Mouse (Mus musculus) cortical plate, adult 2 months (tissue): ENCODE results near the gene Olfr971. TPM values are rescaled to one million over a fixed set of nuclear protein-coding genes. Genes with fewer than 3 reads are reported as not detected.
"Not testable (repeated sequence)": the region's sequence is repeated elsewhere in the genome, so short reads cannot be mapped to it uniquely, and the experiment has no call there.

Source experiments
- H3K27ac ChIP-seq: fragments of 200-500 bp; 2 replicates; pipeline ENCODE4 v1.5.1; 2012; ENCODE audit warnings: low read length, control low read depth, inconsistent platforms; ENCODE audit not compliant: insufficient read depth
- H3K4me1 ChIP-seq: fragments of 200-500 bp; 2 replicates; pipeline ENCODE4 v1.6.1; 2011; ENCODE audit warnings: low read length; ENCODE audit not compliant: control insufficient read depth, insufficient read depth
- H3K4me3 ChIP-seq: fragments of 200-500 bp; 2 replicates; pipeline ENCODE4 v1.5.1; 2011; ENCODE audit warnings: mild to moderate bottlenecking, low read length, control low read depth; ENCODE audit not compliant: insufficient read depth
- CTCF ChIP-seq: fragments of 200-500 bp; IDR thresholded peaks from 2 replicates; pipeline ENCODE4 v1.5.1; 2011; ENCODE audit warnings: mild to moderate bottlenecking, control low read depth, low read length; ENCODE audit not compliant: insufficient read depth; ENCODE audit errors: extremely low read depth
- POLR2A ChIP-seq: fragments of 200-500 bp; IDR thresholded peaks from 2 replicates; pipeline ENCODE4 v1.6.1; 2011; ENCODE audit warnings: mild to moderate bottlenecking, low read length, control low read depth; ENCODE audit not compliant: insufficient read depth; ENCODE audit errors: extremely low read depth
- polyA plus RNA-seq: library from polyadenylated mRNA; depleted of rRNA; stranded (reverse); fragments of >200 nt; gene quantifications from 2 replicates; pipeline ENCODE4 v1.2.3, GENCODE M21; 2012; rRNA removed

Gene Olfr971
- polyA plus RNA-seq, result not detected in 2 replicates

DNA sequence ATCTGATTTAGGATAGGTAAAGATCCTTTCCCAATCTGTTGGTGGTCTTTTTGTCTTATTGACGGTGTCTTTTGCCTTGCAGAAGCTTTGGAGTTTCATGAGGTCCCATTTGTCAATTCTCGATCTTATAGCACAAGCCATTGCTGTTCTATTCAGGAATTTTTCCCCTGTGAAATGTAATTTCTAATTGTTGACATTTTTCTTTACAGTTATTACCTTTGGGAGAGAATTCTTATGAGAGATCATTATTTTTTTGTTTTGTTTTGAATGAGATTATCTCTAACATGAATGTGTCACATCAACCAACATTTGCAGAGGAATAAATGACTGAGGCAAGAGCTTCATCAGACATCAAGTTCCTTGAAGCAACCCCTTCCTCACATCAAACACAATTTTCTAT, at the start of gene Olfr971:
Olfr971 (plus strand) TSS at position 301 of the 400 bp plus-strand sequence.
- H3K4me3 ChIP-seq, H3K27ac ChIP-seq, H3K4me1 ChIP-seq: not testable (repeated sequence)

DNA sequence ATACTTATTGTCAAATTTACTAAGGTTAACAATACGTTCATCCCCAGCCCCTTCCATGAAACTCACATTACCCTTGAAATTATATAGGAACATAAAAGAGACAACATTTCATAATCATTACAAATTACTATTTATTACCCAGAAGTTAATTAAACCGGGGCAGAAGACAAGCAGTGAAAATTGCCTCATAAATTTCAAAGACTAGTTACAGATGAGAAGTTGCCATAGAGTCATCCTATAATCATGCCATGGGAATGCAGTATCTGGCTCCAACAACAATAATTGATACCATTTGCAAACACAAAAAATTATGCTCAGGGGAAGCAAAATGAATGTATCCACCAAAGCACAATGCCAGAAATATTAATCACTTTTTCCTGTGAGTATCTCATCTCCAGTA, 46.1 kb upstream of the Olfr971 start, which contains the start of gene Olfr969:
Olfr969 (plus strand) TSS at position 388 of the 400 bp plus-strand sequence.
- TF ChIP-seq CTCF (no peak), POLR2A (no peak)
- Histone ChIP-seq H3K27ac (no peak within 1 kb of the TSS), H3K4me3 (no peak within 1 kb of the TSS)

DNA sequence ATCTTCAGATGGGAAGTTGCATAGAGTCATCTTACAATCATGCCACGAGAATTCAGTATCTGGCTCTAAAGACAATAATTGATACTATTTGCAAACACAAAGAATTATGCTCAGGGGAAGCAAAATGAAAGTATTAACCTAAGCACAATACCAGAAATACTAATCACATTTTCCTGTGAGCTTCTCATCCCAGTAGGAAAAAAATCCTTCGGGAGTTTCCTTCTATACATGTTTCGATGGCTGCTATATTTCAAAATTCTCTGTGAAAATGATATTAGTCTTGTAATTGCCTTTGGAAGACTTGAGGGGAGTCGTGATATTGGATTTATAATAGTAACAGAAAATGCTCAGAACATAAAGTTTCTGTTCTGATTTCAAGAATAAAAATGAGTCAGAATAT, 28.1 kb upstream of the Olfr971 start, which contains the start of gene Olfr970:
Olfr970 (plus strand) TSS at position 301 of the 400 bp plus-strand sequence.
- TF ChIP-seq CTCF (no peak), POLR2A (no peak)

More for the DNA sequence above, 46.1 kb upstream of the Olfr971 start, which contains the start of gene Olfr969:
- H3K4me1 ChIP-seq, result no peaks in the 10 kb centered on the region

DNA sequence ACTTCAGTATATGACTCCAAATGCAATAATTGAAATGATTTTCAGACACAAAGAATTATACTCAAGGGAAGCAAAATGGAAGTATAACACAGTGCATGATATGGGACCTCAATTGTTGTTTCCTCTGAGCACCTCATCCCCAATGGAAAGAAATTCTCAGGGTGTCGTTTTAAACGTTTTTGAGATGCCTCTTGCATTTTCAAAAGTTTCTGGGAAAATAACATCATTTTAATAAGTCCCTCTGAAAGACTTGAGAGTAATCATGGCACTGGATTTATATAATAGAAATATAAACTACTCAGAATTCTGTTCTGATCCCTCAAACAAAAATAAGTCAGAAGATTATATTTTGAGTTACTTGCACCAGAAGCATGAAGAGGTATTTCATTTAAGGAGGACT, 29.4 kb downstream of the Olfr971 start, which contains the start of gene Olfr972:
Olfr972 (plus strand) TSS at position 301 of the 400 bp plus-strand sequence.
- Histone ChIP-seq H3K27ac (no peak within 1 kb of the TSS), H3K4me3 (no peak within 1 kb of the TSS), H3K4me1 (no peaks in the 10 kb centered on the region)
- TF ChIP-seq CTCF (no peak), POLR2A (no peak)

More for the DNA sequence above, 28.1 kb upstream of the Olfr971 start, which contains the start of gene Olfr970:
- H3K4me3 ChIP-seq, result no peak within 1 kb of the TSS
- no peak within 1 kb of the TSS for H3K27ac ChIP-seq
- no peaks in the 10 kb centered on the region for H3K4me1 ChIP-seq

DNA sequence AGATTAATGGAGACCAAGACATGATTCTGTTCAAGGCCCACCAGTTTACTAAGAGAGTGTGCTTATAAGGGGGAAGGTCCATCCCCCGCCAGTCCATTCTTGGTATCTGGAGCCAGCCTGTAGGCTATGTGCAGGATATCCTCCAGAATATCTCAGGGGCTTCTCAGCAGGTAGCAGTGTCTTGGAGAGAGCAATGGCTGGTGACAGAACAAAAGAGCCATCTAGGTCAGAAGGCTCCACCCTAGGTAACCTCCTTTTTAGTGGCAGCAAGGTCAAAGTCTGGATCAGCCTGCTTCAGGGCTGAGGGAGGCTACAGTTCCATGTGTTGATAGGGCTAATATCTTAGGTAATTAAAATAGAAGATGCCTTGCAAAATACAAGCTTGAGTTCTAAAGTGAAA, 35.3 kb downstream of the Olfr971 start:
- H3K4me1 ChIP-seq, H3K4me3 ChIP-seq, H3K27ac ChIP-seq: not testable (repeated sequence)

DNA sequence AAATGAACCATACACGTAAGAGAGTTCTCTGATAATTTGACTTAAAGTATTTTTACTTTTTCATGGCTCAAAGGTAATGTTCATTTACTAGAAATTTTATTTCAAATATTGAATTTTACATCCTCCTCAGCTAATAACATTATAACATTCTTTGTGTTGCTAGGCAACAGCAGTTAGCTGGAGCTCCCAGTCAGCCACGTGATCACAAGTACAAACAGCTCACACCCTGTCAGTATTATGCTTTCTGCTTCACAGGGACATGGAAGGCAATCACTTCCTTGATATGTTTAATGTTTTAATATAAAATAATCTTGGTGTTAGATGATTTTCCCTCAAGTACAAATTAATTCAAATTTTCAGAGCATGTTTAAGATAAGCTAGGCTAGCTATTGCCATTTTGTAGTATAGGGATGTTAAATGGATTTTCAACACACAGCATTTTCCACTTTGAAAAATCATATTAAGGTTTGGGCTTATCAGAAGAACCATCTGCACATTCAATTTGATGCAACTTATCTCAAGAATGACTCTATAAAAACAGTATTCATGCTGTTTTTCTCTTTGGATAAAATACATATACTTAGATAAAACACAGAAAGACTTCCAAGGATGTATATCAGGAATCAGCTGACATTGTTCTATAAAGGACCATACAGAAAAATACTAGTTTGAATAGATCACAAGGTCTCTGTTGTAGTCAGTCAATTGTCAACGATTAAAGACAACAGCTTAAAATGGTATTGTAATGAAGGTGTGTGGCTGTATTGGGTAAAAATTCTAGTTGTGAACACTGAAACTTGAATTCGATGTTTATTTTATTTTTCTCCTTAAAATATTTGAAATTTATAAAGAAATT, 41.1 kb downstream of the Olfr971 start:
- not testable (repeated sequence) for H3K4me3 ChIP-seq, H3K4me1 ChIP-seq, H3K27ac ChIP-seq

Other genes starting within 250 kb of the Olfr971 start
- gene AW551984, start 232.5 kb upstream of the Olfr971 start, polyA plus RNA-seq, result 1.7 and 2.0 TPM in 2 replicates
- not detected in 2 replicates for gene Olfr148, start 226.2 kb upstream of the Olfr971 start, polyA plus RNA-seq
- not detected in 2 replicates for gene Olfr960, start 215.5 kb upstream of the Olfr971 start, polyA plus RNA-seq
- gene Olfr961, start 191.8 kb upstream of the Olfr971 start, polyA plus RNA-seq, result not detected in 2 replicates
- gene Olfr963, start 169.7 kb upstream of the Olfr971 start, polyA plus RNA-seq, result not detected in 2 replicates
- gene Olfr149, start 129.8 kb upstream of the Olfr971 start, polyA plus RNA-seq, result not detected in 2 replicates
- not detected in 2 replicates for gene Olfr965, start 125.5 kb upstream of the Olfr971 start, polyA plus RNA-seq
- gene Olfr150, start 105.9 kb upstream of the Olfr971 start, polyA plus RNA-seq, result not detected in 2 replicates
- not detected in 2 replicates for gene Olfr967, start 90.6 kb upstream of the Olfr971 start, polyA plus RNA-seq
- not detected in 2 replicates for gene Olfr968, start 53.6 kb upstream of the Olfr971 start, polyA plus RNA-seq
- gene Olfr969, start 45.9 kb upstream of the Olfr971 start, polyA plus RNA-seq, result not detected in 2 replicates
- gene Olfr970, start 28.0 kb upstream of the Olfr971 start, polyA plus RNA-seq, result not detected in 2 replicates
- not detected in 2 replicates for gene Olfr972, start 29.5 kb downstream of the Olfr971 start, polyA plus RNA-seq
- not detected in 2 replicates for gene Olfr229, start 70.5 kb downstream of the Olfr971 start, polyA plus RNA-seq
- not detected in 2 replicates for gene Olfr974, start 100.6 kb downstream of the Olfr971 start, polyA plus RNA-seq
- not detected in 2 replicates for gene Olfr975, start 115.2 kb downstream of the Olfr971 start, polyA plus RNA-seq
- not detected in 2 replicates for gene Olfr976, start 124.3 kb downstream of the Olfr971 start, polyA plus RNA-seq
- not detected in 2 replicates for gene Olfr978, start 155.2 kb downstream of the Olfr971 start, polyA plus RNA-seq
- not detected in 2 replicates for gene Olfr979, start 166.6 kb downstream of the Olfr971 start, polyA plus RNA-seq
- gene Olfr980, start 172.7 kb downstream of the Olfr971 start, polyA plus RNA-seq, result not detected in 2 replicates
- not detected in 2 replicates for gene Olfr981, start 184.6 kb downstream of the Olfr971 start, polyA plus RNA-seq
- not detected in 2 replicates for gene Olfr982, start 237.0 kb downstream of the Olfr971 start, polyA plus RNA-seq